Mouse (Mus musculus) B cell, adult 2 months (primary cell): Measurements from ENCODE around the gene Fbxw11.

ENCODE experiments used
- DNase-seq, 2 experiments: peaks; one replicate each; pipeline ENCODE4 v3.0.0; 2022

Fbxw11 gene

DNA sequence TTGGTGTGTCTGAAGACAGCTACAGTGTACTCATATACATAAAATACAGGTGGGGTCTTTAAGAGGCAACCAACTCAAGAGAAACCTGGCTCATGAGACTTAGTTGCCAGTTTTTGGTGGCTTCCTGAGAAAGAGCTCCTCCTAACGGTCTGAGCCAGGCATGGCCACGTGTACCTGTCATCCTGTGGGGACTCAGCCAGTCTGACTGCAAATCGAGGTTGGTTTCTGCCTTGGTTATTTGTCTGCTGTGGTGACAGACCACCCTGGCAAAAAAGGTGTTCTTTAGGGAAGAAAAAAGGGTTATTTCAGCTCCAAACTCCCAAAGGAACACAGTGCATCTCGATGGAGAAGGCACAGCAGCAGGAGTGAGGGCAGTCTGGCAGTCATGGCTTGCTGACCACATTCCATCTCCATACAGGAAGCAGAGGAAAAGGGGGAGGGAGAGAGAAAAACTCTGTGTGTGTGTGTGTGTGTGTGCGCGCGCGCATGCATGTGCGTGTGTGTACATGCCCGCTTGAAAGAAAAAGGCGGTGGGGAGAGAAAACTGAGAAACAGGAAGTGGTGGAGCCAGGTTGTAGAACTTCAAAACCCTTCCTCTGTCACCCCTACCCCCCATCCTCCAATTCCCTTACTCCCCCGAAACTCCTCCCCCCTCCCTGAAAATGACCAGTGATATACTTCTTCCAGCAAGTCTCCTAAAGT, 126.3 kb downstream of the Fbxw11 start:
- DNase-seq: no peak

DNA sequence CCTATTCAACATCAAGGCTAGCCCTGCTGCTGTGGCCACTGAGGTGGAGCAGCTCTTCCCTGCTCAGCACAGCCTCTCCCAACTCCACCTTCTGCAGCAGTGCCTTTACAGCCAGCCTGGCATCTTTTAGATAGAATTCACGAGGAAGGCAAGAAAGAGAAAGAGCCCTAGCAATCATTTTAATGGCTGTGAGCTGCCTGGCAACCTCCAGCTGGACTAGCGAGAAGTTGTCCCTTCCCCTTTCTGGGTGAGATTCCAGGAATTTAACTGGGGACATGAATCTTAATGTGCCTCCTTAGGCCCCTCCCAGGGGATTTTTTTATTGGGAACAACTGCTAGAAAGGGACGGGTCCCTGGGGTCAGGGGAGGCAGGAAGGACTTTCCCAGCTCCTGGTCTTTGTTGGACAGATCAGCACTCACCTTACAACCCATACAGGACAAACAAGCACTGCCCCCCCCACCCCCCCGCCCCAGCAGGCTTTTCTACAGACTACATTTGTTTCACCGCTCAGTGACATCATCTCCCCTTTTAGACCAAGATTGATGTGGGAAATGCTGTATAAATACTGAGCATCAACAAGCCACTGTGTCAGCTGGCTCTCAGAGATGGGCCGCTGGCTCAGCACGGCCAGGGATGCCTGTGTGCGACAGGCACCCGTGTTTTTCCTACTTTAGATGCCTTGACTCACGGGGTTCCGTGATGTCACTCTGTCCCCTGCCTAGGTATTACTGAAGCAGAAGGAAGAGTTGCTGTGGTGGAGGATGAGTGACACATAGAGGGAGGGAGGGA, 138.4 kb downstream of the Fbxw11 start:
- DNase-seq: no peak

DNA sequence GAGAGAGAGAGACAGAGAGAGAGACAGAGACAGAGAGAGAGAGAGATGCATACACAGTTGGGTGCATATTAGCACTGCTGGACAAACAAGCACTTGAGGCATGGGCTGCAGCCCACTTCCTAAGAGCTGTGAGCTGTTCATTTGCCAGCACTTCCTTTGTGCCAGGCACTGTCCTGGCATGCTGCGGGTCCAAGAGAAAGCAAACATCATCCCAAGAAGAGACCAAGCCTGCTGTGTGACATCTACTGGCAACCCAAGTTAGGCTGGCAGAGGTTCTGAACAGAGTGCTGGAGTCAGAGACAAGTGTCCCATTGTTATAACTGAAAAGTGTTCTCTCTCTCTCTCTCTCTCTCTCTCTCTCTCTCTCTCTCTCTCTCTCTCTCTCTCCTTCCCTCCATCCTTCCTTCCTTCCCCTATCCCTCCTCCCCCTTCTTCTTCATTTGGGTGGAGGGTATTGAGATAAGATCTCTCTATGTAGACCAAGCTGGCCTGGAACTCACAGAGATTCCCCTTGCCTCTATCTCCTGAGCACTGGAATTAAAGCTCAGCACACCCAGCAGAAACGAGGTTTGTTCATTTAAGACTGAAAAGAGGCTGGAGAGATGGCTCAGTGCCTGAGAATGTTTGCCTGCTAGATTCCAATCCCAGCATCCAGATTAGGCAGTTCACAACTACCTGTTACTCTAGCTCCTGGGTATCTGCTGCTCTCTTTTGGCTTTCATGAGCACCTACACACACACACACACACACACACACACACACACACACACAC, 139.3 kb downstream of the Fbxw11 start:
- no peak for DNase-seq

DNA sequence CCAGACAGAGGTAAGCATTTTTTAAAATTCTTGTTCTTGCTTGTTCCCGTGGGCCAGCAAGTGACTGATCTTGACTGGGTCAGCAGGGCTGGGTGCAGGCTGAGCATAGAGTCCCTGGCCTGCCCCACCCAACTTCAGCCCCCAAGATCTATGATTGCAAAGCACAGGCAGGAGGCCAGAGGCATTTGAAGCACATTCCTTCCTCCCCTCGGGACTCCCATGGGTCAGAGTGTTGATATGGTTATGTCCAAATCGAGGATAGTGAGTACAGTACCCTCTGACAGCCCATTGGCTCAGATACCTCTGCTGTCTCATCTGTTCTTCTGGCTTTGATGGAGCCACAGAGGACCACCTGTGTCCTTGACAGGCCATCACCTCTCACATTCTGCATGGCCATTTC, 140.2 kb downstream of the Fbxw11 start:
- no peak for DNase-seq

DNA sequence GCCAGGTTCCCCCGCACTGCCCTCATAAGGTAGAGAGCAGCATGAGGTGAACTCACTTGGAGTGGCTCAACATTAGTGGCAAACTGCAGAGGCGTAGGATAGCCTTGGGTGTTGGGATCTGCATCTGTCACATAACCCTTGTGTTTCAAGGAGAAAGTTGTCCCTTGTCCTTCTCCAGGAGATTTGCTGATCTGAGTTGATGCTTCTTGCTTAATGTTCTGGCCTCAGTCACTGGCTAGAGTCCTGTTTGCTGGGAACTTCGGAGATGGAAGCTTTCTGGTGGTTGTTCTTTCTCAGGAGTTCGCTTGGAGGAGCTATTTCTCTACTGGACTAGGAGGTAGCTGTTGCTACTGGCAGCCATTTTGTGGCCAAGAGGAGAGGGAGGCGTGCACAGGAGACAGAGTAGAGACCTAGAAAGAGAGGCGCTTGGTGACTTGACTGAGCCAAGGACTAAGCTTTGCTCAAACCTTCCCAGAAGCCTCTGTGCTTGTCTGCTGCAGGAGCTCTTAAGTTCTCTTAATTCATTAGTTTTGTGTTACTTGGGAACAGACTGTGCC, 143.1 kb downstream of the Fbxw11 start:
- DNase-seq: no peak

DNA sequence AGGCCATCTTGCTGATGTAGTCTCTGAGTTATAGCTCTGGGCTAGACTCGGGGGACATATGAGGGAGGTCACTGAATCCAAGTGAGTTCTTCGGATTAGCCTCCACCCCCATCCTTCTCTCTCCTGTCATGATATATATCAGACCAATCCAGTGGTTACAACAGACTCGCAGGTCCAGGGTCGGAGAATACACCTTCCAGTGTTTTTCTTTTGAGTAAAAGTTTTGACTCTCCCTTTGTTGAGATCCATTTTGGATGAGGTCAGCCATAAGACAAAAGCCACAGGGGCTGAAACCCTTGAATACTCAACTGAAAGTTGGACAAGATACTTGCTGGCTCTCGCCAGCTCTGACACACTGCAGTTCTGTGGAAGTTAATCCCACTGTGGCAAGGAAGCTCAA, 143.7 kb downstream of the Fbxw11 start:
- no peak for DNase-seq

DNA sequence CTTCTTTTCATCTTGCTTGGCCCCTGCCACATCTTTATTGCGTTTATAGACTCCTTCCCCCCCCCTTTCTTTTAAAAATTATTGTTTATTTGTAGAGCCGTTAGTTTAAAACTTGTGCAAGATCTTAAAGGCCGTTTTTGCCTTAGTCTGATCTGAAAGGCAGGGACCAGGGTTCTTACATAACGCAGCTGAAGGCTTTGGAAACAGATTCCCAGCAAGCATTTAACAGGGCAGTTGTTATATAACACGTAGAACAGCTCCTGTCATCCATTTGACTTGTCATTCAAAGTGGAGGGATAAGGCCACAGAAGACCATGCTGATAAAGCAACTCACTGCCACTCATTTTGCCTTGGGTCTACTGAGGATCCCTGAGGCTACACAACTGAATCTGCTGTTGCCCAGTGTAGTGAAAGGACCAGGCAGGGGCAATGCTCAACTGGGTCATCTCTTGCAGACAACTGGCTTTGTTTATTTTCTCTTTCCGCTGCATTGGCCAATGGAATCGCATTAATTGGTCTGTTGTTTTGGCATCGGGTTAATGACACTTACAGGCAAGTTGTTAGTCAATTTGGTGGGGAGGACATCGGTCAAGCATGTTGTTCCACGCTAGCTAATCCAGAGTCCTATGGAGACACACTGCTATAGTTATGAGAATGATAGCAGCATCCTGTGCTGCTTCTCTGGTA, 152.4 kb downstream of the Fbxw11 start:
- DNase-seq: no peak
